Mouse (Mus musculus) lung, adult 2 months (tissue): Measurements from ENCODE around the gene Mcm3. TPM values are rescaled to one million over a fixed set of nuclear protein-coding genes. Genes with fewer than 3 reads are reported as not detected.
"Not testable (repeated sequence)": the region's sequence is repeated elsewhere in the genome, so short reads cannot be mapped to it uniquely, and the experiment has no call there.

Experiments
- DNase-seq: peaks from one replicate; pipeline ENCODE4 v3.0.0; 2022
- H3K4me1 ChIP-seq: fragments of 200-500 bp; 2 replicates; pipeline ENCODE4 v1.6.1; 2011; ENCODE audit warnings: low read length; ENCODE audit not compliant: control insufficient read depth, insufficient read depth
- H3K4me3 ChIP-seq: fragments of 200-500 bp; replicated peaks from 2 replicates; pipeline ENCODE3; 2011; ENCODE audit warnings: low read depth, mild to moderate bottlenecking, control low read depth, low read length; ENCODE audit errors: extremely low read depth
- CTCF ChIP-seq: fragments of 200-500 bp; IDR thresholded peaks from 2 replicates; pipeline ENCODE4 v1.5.1; 2011; ENCODE audit warnings: mild to moderate bottlenecking, low read length, control low read depth; ENCODE audit not compliant: insufficient read depth
- POLR2A ChIP-seq: fragments of 200-500 bp; IDR thresholded peaks from 2 replicates; pipeline ENCODE4 v1.6.1; 2011; ENCODE audit warnings: low read depth, mild to moderate bottlenecking, control low read depth, low read length, borderline replicate concordance; ENCODE audit errors: extremely low read depth
- WGBS: fragments of 180-500 bp; shearing (Covaris S2); methylation state at CpG from one replicate; pipeline ENCODE4 v1.1.7; 2018; 5-methylcytosine and 5-hydroxymethylcytosine counted together
- polyA plus RNA-seq: library from polyadenylated mRNA; depleted of rRNA; stranded (reverse); fragments of >200 nt; gene quantifications from 2 replicates; pipeline ENCODE4 v1.2.3, GENCODE M21; 2012

Gene Mcm3
- polyA plus RNA-seq, 1 experiment, result 15.7 TPM

GRCm38 (mm10) chr1:20804526-20804925, 15.6 kb downstream of the Mcm3 start:
- TF ChIP-seq POLR2A (no peak), CTCF (no peak)
- Histone ChIP-seq H3K4me1 (no peaks in the 10 kb centered on the region), H3K4me3 (no peak overlapping the region)
- no peak for DNase-seq
- 94% methylated on average over 10 of the region's 10 CpGs for WGBS

GRCm38 (mm10) chr1:20801682-20802390, 18.3 kb downstream of the Mcm3 start:
- no peak for DNase-seq
- WGBS, result 89% methylated on average over 8 of the region's 8 CpGs
- no peak overlapping the region for H3K4me3 ChIP-seq
- no peaks in the 10 kb centered on the region for H3K4me1 ChIP-seq
- TF ChIP-seq POLR2A (no peak), CTCF (no peak)

- 95% methylated on average over 2 of the region's 2 CpGs for WGBS
- TF ChIP-seq POLR2A, result no peak
- TF ChIP-seq CTCF, result no peak
- no peak for DNase-seq
- Histone ChIP-seq H3K4me3 (no peak overlapping the region), H3K4me1 (no peaks in the 10 kb centered on the region)
Observed at GRCm38 (mm10) chr1:20801275-20801674, 18.8 kb downstream of the Mcm3 start.

GRCm38 (mm10) chr1:20795178-20795577, 24.9 kb downstream of the Mcm3 start:
- Histone ChIP-seq H3K4me1 (no peaks in the 10 kb centered on the region), H3K4me3 (no peak overlapping the region)
- TF ChIP-seq POLR2A (no peak), CTCF (no peak)
- WGBS, result 91% methylated on average over 5 of the region's 5 CpGs
- DNase-seq, result no peak

- WGBS, result 90% methylated on average over 4 of the region's 4 CpGs
Observed at GRCm38 (mm10) chr1:20794760-20795159, 25.4 kb downstream of the Mcm3 start.

GRCm38 (mm10) chr1:20791414-20791813, 28.7 kb downstream of the Mcm3 start:
- H3K4me1 ChIP-seq, result no peaks in the 10 kb centered on the region
- H3K4me3 ChIP-seq, result no peak overlapping the region
- no peak for TF ChIP-seq POLR2A
- no peak for TF ChIP-seq CTCF
- no peak for DNase-seq
- 61% methylated on average over 7 of the region's 7 CpGs for WGBS

More at GRCm38 (mm10) chr1:20794760-20795159, 25.4 kb downstream of the Mcm3 start:
- TF ChIP-seq POLR2A (no peak), CTCF (no peak)
- DNase-seq, result no peak
- H3K4me1 ChIP-seq, result no peaks in the 10 kb centered on the region
- H3K4me3 ChIP-seq, result no peak overlapping the region

GRCm38 (mm10) chr1:20790517-20790916, 29.6 kb downstream of the Mcm3 start, which contains the start of gene Il17f:
Il17f (minus strand) TSS chr1:20790617.
- not testable (repeated sequence) for DNase-seq, H3K4me3 ChIP-seq, H3K4me1 ChIP-seq
- WGBS, result 67% methylated on average over 1 of the region's 1 CpGs

GRCm38 (mm10) chr1:20788419-20788818, 31.7 kb downstream of the Mcm3 start:
- DNase-seq, result no peak
- TF ChIP-seq CTCF (no peak), POLR2A (no peak)
- WGBS, result 53% methylated on average over 10 of the region's 10 CpGs
- H3K4me1 ChIP-seq, result no peaks in the 10 kb centered on the region
- no peak overlapping the region for H3K4me3 ChIP-seq

GRCm38 (mm10) chr1:20787046-20787445, 33.1 kb downstream of the Mcm3 start:
- Histone ChIP-seq H3K4me3 (no peak overlapping the region), H3K4me1 (no peaks in the 10 kb centered on the region)
- TF ChIP-seq CTCF (no peak), POLR2A (no peak)
- WGBS, result 38% methylated on average over 8 of the region's 8 CpGs
- DNase-seq, result no peak

- no peak for DNase-seq
- 79% methylated on average over 2 of the region's 2 CpGs for WGBS
- TF ChIP-seq POLR2A, result no peak
- no peak for TF ChIP-seq CTCF
- Histone ChIP-seq H3K4me1 (no peaks in the 10 kb centered on the region), H3K4me3 (no peak overlapping the region)
Observed at GRCm38 (mm10) chr1:20778366-20778765, 41.7 kb downstream of the Mcm3 start.

GRCm38 (mm10) chr1:20774026-20774730, 45.9 kb downstream of the Mcm3 start:
- 75% methylated on average over 4 of the region's 4 CpGs for WGBS
- not testable (repeated sequence) for H3K4me1 ChIP-seq, DNase-seq, H3K4me3 ChIP-seq
